Mouse (Mus musculus): ENCODE results near the gene Crybg2.
A peak's percentile ranks its signal among the peaks of the same experiment; 100 is the strongest.

The Crybg2 gene

GRCm38 (mm10) chr4:134060135-134060865 lies at the start of gene Crybg2:
Gene Crybg2 (plus strand): TSS chr4:134060815.
- no peak for DNase-seq (ENCODE audit: low read depth, low spot score)

- peak; percentile 51 for DNase-seq (ENCODE audit: low read depth, low spot score)
Measured at GRCm38 (mm10) chr4:134011450-134012414, 48.9 kb upstream of the Crybg2 start.

GRCm38 (mm10) chr4:134012858-134013528 lies 47.6 kb upstream of the Crybg2 start:
- peak; percentile 59 for DNase-seq (ENCODE audit: low read depth, low spot score)

- no peak for DNase-seq (ENCODE audit: low read depth, low spot score)
Measured at GRCm38 (mm10) chr4:134016208-134016607, 44.4 kb upstream of the Crybg2 start.

GRCm38 (mm10) chr4:134016767-134017166 lies 43.8 kb upstream of the Crybg2 start:
- peak; percentile 70 for DNase-seq (ENCODE audit: low read depth, low spot score)

- peak; percentile 62 for DNase-seq (ENCODE audit: low read depth, low spot score)
Measured at GRCm38 (mm10) chr4:134017201-134017865, 43.3 kb upstream of the Crybg2 start.

GRCm38 (mm10) chr4:134018038-134018778 lies 42.4 kb upstream of the Crybg2 start:
- peak; percentile 37 for DNase-seq (ENCODE audit: low read depth, low spot score)

- peak; percentile 71 for DNase-seq (ENCODE audit: low read depth, low spot score)
Measured at GRCm38 (mm10) chr4:134018779-134019145, 41.9 kb upstream of the Crybg2 start, which contains the start of gene Lin28a. Gene Lin28a (minus strand): TSS chr4:134018841.

- DNase-seq (ENCODE audit: low read depth, low spot score) = peak; percentile 74
Measured at GRCm38 (mm10) chr4:134019210-134019609, 41.4 kb upstream of the Crybg2 start.

GRCm38 (mm10) chr4:134019641-134020351 lies 40.8 kb upstream of the Crybg2 start:
- DNase-seq (ENCODE audit: low read depth, low spot score) = peak; percentile 77

- peak; percentile 84 for DNase-seq (ENCODE audit: low read depth, low spot score)
Measured at GRCm38 (mm10) chr4:134020621-134021020, 40.0 kb upstream of the Crybg2 start.

GRCm38 (mm10) chr4:134025802-134026201 lies 34.8 kb upstream of the Crybg2 start:
- peak; percentile 34 for DNase-seq (ENCODE audit: low read depth, low spot score)

GRCm38 (mm10) chr4:134035953-134036352 lies 24.7 kb upstream of the Crybg2 start:
- DNase-seq (ENCODE audit: low read depth, low spot score) = peak; percentile 85

GRCm38 (mm10) chr4:134041317-134042123 lies 19.1 kb upstream of the Crybg2 start:
- peak; percentile 40 for DNase-seq (ENCODE audit: low read depth, low spot score)

GRCm38 (mm10) chr4:134043041-134043440 lies 17.6 kb upstream of the Crybg2 start:
- DNase-seq (ENCODE audit: low read depth, low spot score) = no peak

GRCm38 (mm10) chr4:134047648-134048047 lies 13.0 kb upstream of the Crybg2 start:
- DNase-seq (ENCODE audit: low read depth, low spot score) = no peak

- no peak for DNase-seq (ENCODE audit: low read depth, low spot score)
Measured at GRCm38 (mm10) chr4:134051912-134052311, 8.7 kb upstream of the Crybg2 start.

GRCm38 (mm10) chr4:134052560-134052959 lies 8.1 kb upstream of the Crybg2 start:
- DNase-seq (ENCODE audit: low read depth, low spot score) = no peak

- DNase-seq (ENCODE audit: low read depth, low spot score) = no peak
Measured at GRCm38 (mm10) chr4:134053538-134053937, 7.1 kb upstream of the Crybg2 start, which contains the start of gene Zfp683. Gene Zfp683 (plus strand): TSS chr4:134053838.
